Mouse (Mus musculus): ENCODE results near the gene Kif1bp. TPM values are rescaled to one million over a fixed set of nuclear protein-coding genes. Genes with fewer than 3 reads are reported as not detected.

Kif1bp gene
- polyA plus RNA-seq, 1 experiment from 2014 or later, result 52.1 TPM

DNA sequence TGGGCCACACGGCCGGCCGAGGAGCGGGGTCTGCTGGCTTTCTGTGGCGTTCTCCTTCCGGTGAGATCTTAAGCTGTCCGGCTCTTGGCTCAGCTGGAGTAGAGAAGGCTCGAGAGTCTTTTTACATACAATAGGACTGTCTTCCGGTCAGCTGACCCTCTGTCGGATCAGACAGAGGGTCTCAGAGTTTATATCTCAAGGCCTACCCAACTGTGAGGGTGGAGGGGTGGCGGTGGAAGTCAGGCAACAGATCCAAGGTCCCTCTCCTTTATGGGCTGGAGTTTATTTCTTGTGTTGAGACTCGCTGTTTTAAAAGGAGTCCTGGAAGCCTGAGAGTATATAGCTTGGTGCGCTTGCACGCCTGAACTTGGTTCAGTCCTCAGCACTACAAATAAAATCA lies 50.9 kb downstream of the Kif1bp start, which contains the start of gene Srgn:
Gene Srgn, minus strand, starts transcription at position 101 of the 400 bp plus-strand sequence.
- no peak within 1 kb of the TSS for H3K27ac ChIP-seq
- no peaks in the 10 kb centered on the region for H3K27me3 ChIP-seq
- no peak within 1 kb of the TSS for H3K9ac ChIP-seq
- H3K36me3 ChIP-seq (ENCODE audit: poor library complexity, severe bottlenecking), result no peaks in the 10 kb centered on the region
- no peak for ATAC-seq
- no peaks in the 10 kb centered on the region for H3K9me3 ChIP-seq (replicated peaks)
- H3K4me2 ChIP-seq, result no peak within 1 kb of the TSS
- 87% methylated on average over 14 of the region's 14 CpGs for WGBS
- no peaks in the 10 kb centered on the region for H3K4me1 ChIP-seq
- H3K4me3 ChIP-seq, result no peak within 1 kb of the TSS

DNA sequence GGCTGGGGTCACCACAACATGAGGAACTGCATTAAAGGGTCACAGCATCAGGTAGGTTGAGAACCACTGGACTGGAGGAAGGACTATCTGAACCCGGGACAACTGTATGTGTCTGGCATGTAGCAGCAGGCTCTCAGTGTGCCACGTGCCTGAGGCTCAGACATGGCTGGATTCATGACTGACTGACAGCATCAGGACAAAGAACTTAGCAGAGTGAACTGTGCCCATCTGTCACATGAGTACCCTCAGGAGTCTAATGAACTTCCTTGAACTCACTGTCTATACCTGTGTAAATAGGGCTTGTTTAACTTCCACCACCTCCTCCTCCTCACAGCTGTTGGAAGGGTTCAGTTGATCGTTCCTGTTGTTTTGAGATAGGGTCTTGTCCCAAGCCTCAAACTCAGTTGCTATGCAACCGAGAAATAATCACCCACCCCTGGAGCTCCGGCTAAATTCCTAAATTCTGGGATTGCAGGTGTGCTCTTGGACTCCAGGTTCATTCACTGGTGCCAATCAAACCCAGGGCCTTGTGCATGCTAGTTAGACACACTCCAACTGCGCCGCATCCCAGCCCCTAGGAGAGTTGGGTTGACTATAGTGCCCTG lies 55.8 kb downstream of the Kif1bp start:
- H3K27me3 ChIP-seq, result no peaks in the 10 kb centered on the region
- H3K36me3 ChIP-seq (ENCODE audit: poor library complexity, severe bottlenecking), result no peaks in the 10 kb centered on the region
- H3K9me3 ChIP-seq (replicated peaks), result no peaks in the 10 kb centered on the region
- ATAC-seq, result no peak
- H3K4me2 ChIP-seq, result no peak overlapping the region
- no peak overlapping the region for H3K27ac ChIP-seq
- WGBS, result 73% methylated on average over 7 of the region's 7 CpGs
- H3K4me1 ChIP-seq, result no peaks in the 10 kb centered on the region
- no peak overlapping the region for H3K9ac ChIP-seq
- no peak overlapping the region for H3K4me3 ChIP-seq

DNA sequence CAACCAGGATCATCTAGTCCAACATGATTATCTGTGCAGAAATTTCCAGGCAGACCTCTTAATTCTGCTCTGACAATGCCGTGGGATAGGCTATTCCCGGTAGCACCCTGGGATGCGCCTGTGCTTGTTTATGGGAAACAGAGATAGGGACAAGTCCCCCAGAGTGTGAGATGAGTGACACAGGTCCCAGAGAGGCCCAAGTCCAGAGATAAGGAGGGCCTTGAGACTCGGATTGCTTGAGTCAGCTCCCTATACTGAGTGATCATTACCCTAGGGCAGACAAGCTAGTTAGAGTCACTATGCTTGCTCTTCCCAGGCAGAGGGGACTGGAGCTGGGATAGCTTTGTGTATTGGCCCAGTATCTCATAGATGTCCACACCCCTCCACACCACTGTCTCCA lies 56.5 kb downstream of the Kif1bp start:
- WGBS, result 80% methylated on average over 4 of the region's 4 CpGs
- Histone ChIP-seq H3K27me3 (no peaks in the 10 kb centered on the region), H3K4me2 (no peak overlapping the region), H3K27ac (no peak overlapping the region), H3K4me3 (no peak overlapping the region), H3K4me1 (no peaks in the 10 kb centered on the region), H3K9me3 (replicated peaks) (no peaks in the 10 kb centered on the region), H3K36me3 (ENCODE audit: poor library complexity, severe bottlenecking) (no peaks in the 10 kb centered on the region), H3K9ac (no peak overlapping the region)
- no peak for ATAC-seq

DNA sequence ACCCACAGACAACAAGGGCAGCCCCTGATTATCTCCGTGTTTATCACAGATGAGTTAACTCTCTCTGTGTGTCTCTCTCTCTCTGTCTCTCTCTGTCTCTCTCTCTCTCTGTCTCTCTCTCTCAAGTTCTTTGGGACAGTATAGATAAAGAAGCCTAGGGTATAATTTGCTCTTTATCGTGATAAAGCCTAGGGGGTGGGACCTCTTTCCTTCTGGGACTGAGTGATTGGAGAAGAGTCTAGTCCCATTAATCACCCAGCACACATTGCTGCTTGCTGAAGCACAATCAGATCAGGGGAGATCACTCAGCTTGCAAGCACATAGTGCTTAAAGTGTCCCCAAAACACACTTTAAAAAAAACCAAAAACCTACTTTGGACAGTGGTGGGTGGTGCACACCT lies 57.3 kb downstream of the Kif1bp start:
- H3K27me3 ChIP-seq, result no peaks in the 10 kb centered on the region
- 70% methylated on average over 2 of the region's 2 CpGs for WGBS
- no peak overlapping the region for H3K4me2 ChIP-seq
- H3K27ac ChIP-seq, result no peak overlapping the region
- no peaks in the 10 kb centered on the region for H3K4me1 ChIP-seq
- no peaks in the 10 kb centered on the region for H3K36me3 ChIP-seq (ENCODE audit: poor library complexity, severe bottlenecking)
- ATAC-seq, result no peak
- H3K4me3 ChIP-seq, result no peak overlapping the region
- no peaks in the 10 kb centered on the region for H3K9me3 ChIP-seq (replicated peaks)
- no peak overlapping the region for H3K9ac ChIP-seq

DNA sequence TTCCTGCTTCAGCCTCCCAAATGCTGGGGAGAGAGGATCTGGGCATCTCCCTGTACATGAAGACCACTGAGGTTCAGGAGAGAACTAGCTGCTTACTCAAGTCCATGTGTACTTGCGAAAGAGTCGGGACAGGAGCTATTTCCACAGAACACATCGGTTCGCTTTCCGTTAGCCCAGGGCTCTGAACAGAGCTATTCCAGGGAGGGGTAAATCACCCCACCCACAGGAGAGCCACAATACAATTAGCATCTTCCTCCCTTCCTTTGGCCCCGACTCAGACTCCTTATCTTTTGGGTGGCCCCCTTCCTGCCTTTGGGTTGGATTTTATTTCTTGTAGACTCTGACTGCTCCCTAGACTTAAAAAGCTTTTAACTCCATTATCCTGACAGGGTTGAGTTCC lies 60.7 kb downstream of the Kif1bp start:
- ATAC-seq, result no peak
- Histone ChIP-seq H3K36me3 (ENCODE audit: poor library complexity, severe bottlenecking) (no peaks in the 10 kb centered on the region), H3K27ac (no peak overlapping the region), H3K4me1 (no peaks in the 10 kb centered on the region), H3K4me2 (no peak overlapping the region), H3K9me3 (replicated peaks) (no peaks in the 10 kb centered on the region), H3K27me3 (no peaks in the 10 kb centered on the region), H3K4me3 (no peak overlapping the region), H3K9ac (no peak overlapping the region)
- WGBS, result 90% methylated on average over 6 of the region's 6 CpGs

DNA sequence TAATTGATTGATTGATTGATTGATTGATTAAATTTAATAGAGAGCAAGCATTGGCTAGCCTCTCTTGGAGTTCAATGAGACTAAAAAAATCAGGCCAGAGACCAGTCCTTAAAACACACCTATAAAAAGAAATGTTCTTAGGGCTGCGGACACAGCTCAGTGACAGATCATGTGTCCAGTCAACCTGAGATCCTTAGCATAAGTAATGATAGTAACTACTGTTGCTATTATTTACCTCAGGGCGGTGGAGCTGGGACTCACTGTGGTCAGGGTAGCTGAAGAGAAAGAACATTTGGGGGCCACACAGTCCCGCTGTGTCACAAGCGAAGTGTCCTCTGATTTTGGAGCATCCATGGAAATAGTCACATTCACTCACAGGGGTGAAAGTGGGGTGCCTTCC lies 65.4 kb downstream of the Kif1bp start:
- H3K9ac ChIP-seq, result no peak overlapping the region
- H3K4me3 ChIP-seq, result no peak overlapping the region
- H3K27me3 ChIP-seq, result peaks cover 14% of the 10 kb centered on the region
- H3K4me1 ChIP-seq, result 0 out of 2 replicates have a peak, but pooled peaks cover 2% of the 10 kb centered on the region
- no peak overlapping the region for H3K27ac ChIP-seq
- no peak overlapping the region for H3K4me2 ChIP-seq
- WGBS, result 88% methylated on average over 4 of the region's 4 CpGs
- ATAC-seq, result no peak
- no peaks in the 10 kb centered on the region for H3K36me3 ChIP-seq (ENCODE audit: poor library complexity, severe bottlenecking)
- no peaks in the 10 kb centered on the region for H3K9me3 ChIP-seq (replicated peaks)

DNA sequence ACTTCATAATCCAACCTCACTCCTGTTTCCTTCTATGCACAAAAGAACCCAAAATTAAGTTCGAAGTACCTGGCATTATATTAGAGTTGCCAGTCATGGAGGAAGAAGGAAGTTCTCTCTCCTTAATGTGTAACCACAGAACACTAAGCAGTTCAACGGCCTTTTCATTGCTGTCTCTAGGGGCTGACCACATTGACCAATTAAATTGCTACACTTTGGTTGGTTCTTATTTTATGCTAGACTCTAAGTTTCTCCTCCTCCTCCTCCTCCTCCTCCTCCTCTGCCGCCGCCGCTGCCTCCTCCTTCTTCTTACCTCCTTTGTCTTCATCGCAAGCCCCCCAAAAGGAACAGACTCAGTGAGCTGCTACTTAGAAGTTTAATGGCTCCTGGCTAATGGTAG lies 66.7 kb downstream of the Kif1bp start:
- Histone ChIP-seq H3K27me3 (peaks cover 24% of the 10 kb centered on the region), H3K36me3 (ENCODE audit: poor library complexity, severe bottlenecking) (no peaks in the 10 kb centered on the region), H3K4me3 (no peak overlapping the region), H3K9me3 (replicated peaks) (no peaks in the 10 kb centered on the region), H3K9ac (no peak overlapping the region), H3K4me2 (no peak overlapping the region), H3K27ac (no peak overlapping the region), H3K4me1 (0 out of 2 replicates have a peak, but pooled peaks cover 3% of the 10 kb centered on the region)
- ATAC-seq, result no peak
- 81% methylated on average over 6 of the region's 6 CpGs for WGBS

DNA sequence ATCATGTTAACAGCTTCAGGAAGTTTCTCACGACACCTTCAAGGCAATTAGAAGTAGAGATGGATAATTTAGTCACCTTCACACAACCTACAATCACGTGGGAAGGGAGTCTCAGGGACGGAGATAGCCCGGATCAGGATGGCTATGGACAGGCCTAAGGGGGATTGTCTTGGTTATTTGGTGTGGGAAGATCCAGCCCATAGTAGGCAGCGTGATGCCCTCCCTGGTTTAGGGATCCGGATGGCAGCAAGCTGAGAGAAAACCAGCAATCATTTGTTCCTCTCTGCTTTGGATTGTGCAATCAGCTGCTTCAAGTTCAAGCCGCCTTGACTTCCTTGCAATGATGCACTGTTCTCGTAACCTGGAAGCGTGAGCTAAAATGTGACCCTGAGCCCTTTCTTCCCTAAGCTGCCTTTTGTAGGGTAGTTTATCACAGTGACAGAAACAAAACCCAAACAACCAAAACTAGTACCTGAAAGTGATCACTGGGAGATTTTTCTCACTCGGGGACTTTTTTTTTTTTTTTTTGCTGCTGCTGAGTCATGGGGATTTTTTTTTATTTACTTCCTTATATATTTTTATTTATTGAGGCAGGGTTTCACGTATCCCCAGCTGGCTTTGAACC lies 69.1 kb downstream of the Kif1bp start:
- Histone ChIP-seq H3K36me3 (ENCODE audit: poor library complexity, severe bottlenecking) (no peaks in the 10 kb centered on the region), H3K9ac (no peak overlapping the region), H3K4me2 (no peak overlapping the region), H3K9me3 (replicated peaks) (no peaks in the 10 kb centered on the region), H3K27ac (no peak overlapping the region), H3K4me3 (no peak overlapping the region), H3K27me3 (peaks cover 24% of the 10 kb centered on the region), H3K4me1 (0 out of 2 replicates have a peak, but pooled peaks cover 3% of the 10 kb centered on the region)
- no peak for ATAC-seq
- 70% methylated on average over 11 of the region's 11 CpGs for WGBS

DNA sequence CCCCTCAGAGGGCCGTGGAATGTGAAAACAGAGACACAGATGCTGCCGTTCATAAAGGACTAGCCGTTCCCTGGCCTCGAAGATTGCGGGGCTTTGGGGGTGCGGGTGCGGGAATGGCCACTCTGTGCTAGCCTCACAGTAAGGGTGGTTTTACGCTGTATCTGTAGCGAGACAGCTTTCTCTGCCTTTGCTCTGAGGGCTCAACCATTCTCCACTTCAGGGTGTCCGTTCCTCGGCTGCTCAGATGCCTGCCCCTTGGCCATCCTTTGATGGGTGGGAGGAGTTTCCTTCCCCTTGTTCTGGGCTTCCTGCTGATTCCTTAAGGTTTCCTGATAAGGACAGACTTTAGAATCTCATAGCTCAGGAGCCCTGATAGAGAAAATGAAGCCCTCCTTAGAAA lies 69.8 kb downstream of the Kif1bp start:
- 0 out of 2 replicates have a peak, but pooled peaks cover 3% of the 10 kb centered on the region for H3K4me1 ChIP-seq
- H3K36me3 ChIP-seq (ENCODE audit: poor library complexity, severe bottlenecking), result no peaks in the 10 kb centered on the region
- no peaks in the 10 kb centered on the region for H3K9me3 ChIP-seq (replicated peaks)
- H3K9ac ChIP-seq, result 0 out of 2 replicates have a peak overlapping the region, but pooled peaks have one; percentile 6
- ATAC-seq, result no peak
- H3K4me3 ChIP-seq, result peak overlapping the region; percentile 15; the same call in 1 of the 2 replicates
- peaks cover 24% of the 10 kb centered on the region for H3K27me3 ChIP-seq
- peak overlapping the region; percentile 48 for H3K4me2 ChIP-seq
- H3K27ac ChIP-seq, result no peak overlapping the region
- WGBS, result 9% methylated on average over 11 of the region's 11 CpGs

DNA sequence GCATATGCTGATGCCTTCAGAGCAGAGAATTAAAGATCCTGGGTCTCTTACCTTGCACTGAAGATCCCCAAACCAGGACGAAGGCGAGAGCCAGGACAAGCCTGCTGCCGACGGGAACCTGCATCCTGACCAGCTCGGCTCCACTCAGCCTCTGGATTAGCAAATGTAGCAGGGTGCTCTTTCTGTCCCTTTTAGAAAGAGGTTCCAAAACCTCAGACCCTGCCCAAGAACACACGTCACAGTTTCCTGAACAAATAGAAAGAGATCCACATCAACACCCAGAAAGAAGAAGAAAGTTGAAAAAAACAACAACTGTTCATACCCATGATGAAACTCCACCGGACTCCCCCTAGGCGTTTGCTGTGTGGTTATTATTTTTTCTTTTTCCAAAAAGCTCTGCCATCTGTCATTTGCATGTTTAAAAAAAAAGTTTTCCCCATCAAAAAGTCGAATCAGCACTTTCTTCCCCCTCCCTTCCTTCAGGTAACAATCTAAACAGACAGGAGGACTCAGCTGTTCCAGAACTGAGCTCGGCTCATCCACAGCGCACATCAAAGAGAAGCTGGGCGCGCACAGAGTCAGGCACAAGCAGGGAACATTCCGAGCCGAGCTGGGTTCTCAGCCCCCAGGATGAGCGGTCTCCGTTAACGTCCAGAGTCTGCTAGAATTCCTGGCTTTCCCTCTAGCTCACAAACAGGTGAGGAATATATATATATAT lies 70.5 kb downstream of the Kif1bp start:
- WGBS, result 16% methylated on average over 18 of the region's 18 CpGs
- H3K27me3 ChIP-seq, result peaks cover 24% of the 10 kb centered on the region
- H3K36me3 ChIP-seq (ENCODE audit: poor library complexity, severe bottlenecking), result no peaks in the 10 kb centered on the region
- no peak overlapping the region for H3K27ac ChIP-seq
- H3K9me3 ChIP-seq (replicated peaks), result no peaks in the 10 kb centered on the region
- H3K4me2 ChIP-seq, result peak overlapping the region; percentile 48
- no peak for ATAC-seq
- 0 out of 2 replicates have a peak, but pooled peaks cover 3% of the 10 kb centered on the region for H3K4me1 ChIP-seq
- 0 out of 2 replicates have a peak overlapping the region, but pooled peaks have one; percentile 6 for H3K9ac ChIP-seq
- H3K4me3 ChIP-seq, result peak overlapping the region; percentile 15; the same call in 1 of the 2 replicates

DNA sequence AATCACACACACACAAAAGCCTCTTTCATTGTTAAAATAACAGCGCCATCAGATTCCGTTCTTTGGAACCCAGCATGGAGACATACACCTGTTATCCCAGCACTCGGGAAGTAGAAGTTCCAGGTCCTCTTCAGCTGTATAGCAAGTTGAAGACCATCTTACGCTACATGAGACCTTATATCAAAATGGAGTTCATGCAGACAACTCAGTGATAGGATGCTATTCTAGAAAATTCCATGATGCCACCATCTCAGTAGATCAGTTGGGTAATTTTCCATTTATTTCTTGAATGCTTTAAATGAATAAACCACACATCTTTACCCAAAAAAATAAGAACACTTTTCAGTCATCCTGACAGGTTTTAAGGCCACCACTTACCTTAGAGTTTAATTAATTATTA lies 71.2 kb downstream of the Kif1bp start:
- peaks cover 24% of the 10 kb centered on the region for H3K27me3 ChIP-seq
- H3K4me1 ChIP-seq, result 0 out of 2 replicates have a peak, but pooled peaks cover 3% of the 10 kb centered on the region
- H3K4me3 ChIP-seq, result no peak overlapping the region
- H3K36me3 ChIP-seq (ENCODE audit: poor library complexity, severe bottlenecking), result no peaks in the 10 kb centered on the region
- no peak overlapping the region for H3K4me2 ChIP-seq
- ATAC-seq, result no peak
- no peak overlapping the region for H3K27ac ChIP-seq
- H3K9me3 ChIP-seq (replicated peaks), result no peaks in the 10 kb centered on the region
- no peak overlapping the region for H3K9ac ChIP-seq
- 94% methylated on average over 4 of the region's 4 CpGs for WGBS

DNA sequence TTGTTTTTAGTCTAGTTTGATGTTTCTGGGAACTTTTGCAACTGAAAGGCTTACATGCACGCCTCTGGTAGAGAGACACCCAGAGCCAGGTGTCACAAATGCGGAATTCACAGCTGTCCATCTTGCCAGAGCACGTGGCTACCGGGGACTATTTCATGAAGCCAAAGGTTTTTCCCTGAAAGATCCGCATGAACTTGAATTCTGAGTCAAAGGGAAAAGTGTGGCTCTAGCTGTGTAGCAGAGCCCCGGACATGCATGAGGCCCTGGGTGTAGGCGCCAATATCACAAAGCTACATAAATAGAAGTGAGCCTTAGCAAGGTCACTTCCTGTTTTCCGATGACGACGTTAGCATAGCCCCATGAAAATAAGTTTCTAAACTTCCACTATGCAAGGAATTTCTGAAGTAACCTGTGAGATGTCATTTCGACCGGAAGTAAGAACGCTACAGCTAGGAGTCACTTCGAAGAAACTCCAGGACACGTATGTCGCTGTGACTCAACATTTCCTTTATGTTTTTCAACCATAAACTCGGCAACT lies 72.2 kb downstream of the Kif1bp start:
- ATAC-seq, result no peak

More for the DNA sequence above, 72.2 kb downstream of the Kif1bp start:
- no peaks in the 10 kb centered on the region for H3K36me3 ChIP-seq (ENCODE audit: poor library complexity, severe bottlenecking)
- H3K4me1 ChIP-seq, result 0 out of 2 replicates have a peak, but pooled peaks cover 3% of the 10 kb centered on the region
- no peak overlapping the region for H3K4me3 ChIP-seq
- H3K27ac ChIP-seq, result no peak overlapping the region
- no peaks in the 10 kb centered on the region for H3K9me3 ChIP-seq (replicated peaks)
- WGBS, result 87% methylated on average over 17 of the region's 17 CpGs
- peaks cover 24% of the 10 kb centered on the region for H3K27me3 ChIP-seq
- H3K9ac ChIP-seq, result no peak overlapping the region
- no peak overlapping the region for H3K4me2 ChIP-seq

Data from forebrain, embryonic 13.5 days (tissue).